Mouse (Mus musculus): ENCODE measurements at regions not wholly inside any gene's neighbourhood (a gene's known extent, or its start where the extent isn't known, plus 50 kb on each side); places are given as distances from the start of the nearest gene placed in this dataset.

DNA sequence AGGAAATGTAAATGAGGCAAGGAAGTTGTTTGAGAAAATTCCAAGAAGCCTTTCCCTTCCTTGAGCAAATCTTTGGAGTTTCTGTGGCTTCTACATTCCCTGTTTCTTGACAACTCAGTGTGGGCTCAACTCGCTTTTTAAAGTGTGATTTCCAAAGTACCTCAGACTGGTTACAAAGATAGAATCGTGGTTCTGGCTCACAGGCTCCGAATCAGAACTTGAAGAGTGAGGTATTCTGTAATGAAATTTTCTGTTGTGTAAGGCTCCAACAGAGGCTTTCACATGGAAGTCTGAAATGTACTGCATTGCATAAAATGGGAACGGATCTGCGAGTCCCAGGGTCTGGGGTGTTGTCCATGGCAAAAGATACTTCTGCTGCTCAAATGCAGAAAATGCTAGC lies 170.2 kb upstream of the Rnf219 start:
- DNase-seq (ENCODE audit: extremely low spot score, low read depth, low spot score) = no peak

GRCm38 (mm10) chr14:104688440-104688839 lies 166.0 kb upstream of the Rnf219 start:
- no peak for DNase-seq (ENCODE audit: extremely low spot score, low read depth, low spot score)

DNA sequence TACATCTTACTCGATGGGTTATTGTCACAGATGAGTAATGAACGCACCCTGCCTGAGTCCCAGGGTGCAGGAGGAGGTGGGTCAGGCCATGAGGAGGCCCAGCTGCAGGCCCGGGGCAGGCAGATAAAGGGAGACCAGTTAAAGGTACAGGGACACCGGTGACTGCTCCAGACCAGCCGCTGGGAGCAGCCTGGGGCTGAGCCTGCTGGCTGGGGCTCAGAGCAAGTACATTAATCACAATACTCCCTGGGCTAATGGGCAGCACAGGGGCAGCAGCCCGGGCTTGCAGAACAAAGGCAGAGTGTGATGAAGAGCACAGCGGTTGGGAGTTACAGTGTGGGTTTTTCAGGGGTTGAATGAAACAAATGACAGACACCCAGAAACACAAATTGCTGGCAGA lies 154.4 kb upstream of the Rnf219 start:
- no peak for DNase-seq (ENCODE audit: extremely low spot score, low read depth, low spot score)

- DNase-seq (ENCODE audit: extremely low spot score, low read depth, low spot score) = no peak
Measured at GRCm38 (mm10) chr14:104661696-104662095, 139.3 kb upstream of the Rnf219 start.

DNA sequence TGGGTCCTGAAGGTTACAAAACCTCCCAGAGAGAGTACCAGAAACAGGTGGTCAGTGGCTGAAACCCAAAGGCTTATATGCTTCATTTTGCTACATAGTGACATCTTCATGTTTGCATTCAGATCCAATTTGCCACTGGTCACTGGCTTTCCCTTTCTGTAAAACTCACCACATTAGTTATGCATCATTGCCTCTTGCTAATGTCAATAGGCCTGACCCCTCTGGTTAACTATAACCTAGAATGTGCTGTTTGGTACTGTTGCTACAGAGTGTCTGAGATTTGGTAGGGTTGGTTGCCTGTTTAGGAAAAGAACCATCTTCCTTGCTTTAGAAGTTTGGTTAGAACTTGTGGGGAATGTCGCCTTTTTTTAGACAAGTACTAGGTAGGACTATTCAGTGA lies 136.3 kb upstream of the Rnf219 start:
- no peak for DNase-seq (ENCODE audit: extremely low spot score, low read depth, low spot score)

- no peak for DNase-seq (ENCODE audit: extremely low spot score, low read depth, low spot score)
Measured at GRCm38 (mm10) chr14:104649980-104650379, 127.5 kb upstream of the Rnf219 start.

DNA sequence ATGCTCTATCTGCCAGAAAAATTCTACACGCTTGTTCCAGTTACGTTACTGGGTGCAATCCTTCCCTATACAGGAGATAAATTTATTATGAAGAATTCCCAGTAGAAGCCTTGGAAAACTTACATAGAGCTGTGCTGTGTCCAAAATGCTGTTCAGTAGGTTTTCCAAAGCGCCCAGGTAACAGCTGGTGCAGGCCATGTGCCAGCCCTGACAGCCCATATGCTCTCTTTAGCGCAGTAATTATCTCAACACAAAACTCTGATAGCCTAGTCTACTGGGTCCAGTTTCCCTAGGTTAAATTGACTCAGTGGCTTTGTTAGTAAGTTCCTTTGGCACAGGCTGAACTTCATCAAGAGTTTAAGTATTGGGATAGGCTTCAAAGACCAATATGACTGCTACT lies 122.2 kb upstream of the Rnf219 start:
- DNase-seq (ENCODE audit: extremely low spot score, low read depth, low spot score) = no peak

- no peak for DNase-seq (ENCODE audit: extremely low spot score, low read depth, low spot score)
Measured at GRCm38 (mm10) chr14:104642783-104643182, 120.3 kb upstream of the Rnf219 start.

GRCm38 (mm10) chr14:104639300-104639699 lies 116.9 kb upstream of the Rnf219 start:
- DNase-seq (ENCODE audit: extremely low spot score, low read depth, low spot score) = no peak

DNA sequence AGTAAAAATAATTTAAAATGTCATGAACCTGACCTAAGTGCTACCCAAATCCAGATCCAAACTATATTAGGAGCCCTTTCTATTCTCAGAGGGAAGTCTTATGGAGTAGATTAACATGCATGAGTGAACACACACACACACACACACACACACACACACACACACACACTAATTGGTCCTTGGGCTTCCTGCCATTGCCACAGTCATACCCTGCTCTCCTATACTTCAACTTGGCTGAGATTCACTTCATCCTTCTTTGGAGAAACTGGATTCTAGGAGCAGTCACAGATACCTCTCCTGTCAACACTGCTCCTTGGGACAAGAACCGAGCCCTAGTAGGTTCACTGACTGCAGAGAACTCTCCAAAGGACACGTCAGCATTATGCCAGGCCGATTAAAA lies 89.0 kb upstream of the Rnf219 start:
- no peak for DNase-seq (ENCODE audit: extremely low spot score, low read depth, low spot score)

- DNase-seq (ENCODE audit: extremely low spot score, low read depth, low spot score) = no peak
Measured at GRCm38 (mm10) chr14:104610378-104610777, 87.9 kb upstream of the Rnf219 start.

DNA sequence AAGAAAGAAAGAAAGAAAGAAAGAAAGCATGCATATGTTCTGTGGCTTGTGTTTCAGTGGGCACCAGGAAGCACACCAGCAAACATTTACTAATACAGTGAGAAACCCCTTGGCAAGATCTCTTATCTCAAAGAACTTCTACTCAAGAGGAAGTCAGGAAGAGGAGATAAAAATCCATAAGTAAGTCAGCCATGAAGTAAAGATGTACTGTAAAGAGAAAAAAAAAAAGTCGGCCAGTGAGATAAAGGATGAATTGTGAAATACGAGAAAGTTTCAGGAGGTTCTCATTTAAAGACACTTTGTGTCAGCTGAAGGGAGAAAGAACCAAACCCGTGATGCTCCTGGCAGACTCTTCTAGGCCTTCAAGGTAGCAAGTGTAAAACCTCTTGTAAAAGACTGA lies 72.4 kb upstream of the Rnf219 start:
- no peak for DNase-seq (ENCODE audit: extremely low spot score, low read depth, low spot score)

All from hindlimb bud, embryonic 11.5 days (tissue).